Mouse (Mus musculus): ENCODE results near the gene Nck1. TPM values are rescaled to one million over a fixed set of nuclear protein-coding genes. Genes with fewer than 3 reads are reported as not detected.

The Nck1 gene
- total RNA-seq, 1 experiment from 2014 or later, result 78.9 TPM

- ATAC-seq (replicated peaks in 1 of 2; ENCODE audit: insufficient read depth in 1 of 2, low FRiP score in 2 of 2, low TSS enrichment in 1 of 2, low read depth in 1 of 2, poor library complexity in 2 of 2, severe bottlenecking in 2 of 2), result peak; percentile 59 to 77
These were observed 87.8 kb downstream of the Nck1 start for GRCm38 (mm10) chr9:100457971-100458681.

- ATAC-seq (replicated peaks in 1 of 2; ENCODE audit: insufficient read depth in 1 of 2, low FRiP score in 2 of 2, low TSS enrichment in 1 of 2, low read depth in 1 of 2, poor library complexity in 2 of 2, severe bottlenecking in 2 of 2), result no peak
These were observed 91.3 kb downstream of the Nck1 start for GRCm38 (mm10) chr9:100454664-100454993.

- peak; percentile 40 to 54; a peak in 1 of 4 replicates for ATAC-seq (replicated peaks in 1 of 2; ENCODE audit: insufficient read depth in 1 of 2, low FRiP score in 2 of 2, low TSS enrichment in 1 of 2, low read depth in 1 of 2, poor library complexity in 2 of 2, severe bottlenecking in 2 of 2)
These were observed 91.8 kb downstream of the Nck1 start for GRCm38 (mm10) chr9:100453944-100454663.

- peak; percentile 17 to 25; a peak in 1 of 4 replicates for ATAC-seq (replicated peaks in 1 of 2; ENCODE audit: insufficient read depth in 1 of 2, low FRiP score in 2 of 2, low TSS enrichment in 1 of 2, low read depth in 1 of 2, poor library complexity in 2 of 2, severe bottlenecking in 2 of 2)
These were observed 93.5 kb downstream of the Nck1 start for GRCm38 (mm10) chr9:100452432-100452831.

- ATAC-seq (replicated peaks in 1 of 2; ENCODE audit: insufficient read depth in 1 of 2, low FRiP score in 2 of 2, low TSS enrichment in 1 of 2, low read depth in 1 of 2, poor library complexity in 2 of 2, severe bottlenecking in 2 of 2), result peak; percentile 84 to 90
These were observed 99.8 kb downstream of the Nck1 start for GRCm38 (mm10) chr9:100446059-100446686.

Other genes starting within 250 kb of the Nck1 start
- 0.88 and 1.2 TPM in 2 replicates for gene Il20rb, start 59.3 kb downstream of the Nck1 start, total RNA-seq (2017)
- gene Slc35g2, start 25.0 kb upstream of the Nck1 start, total RNA-seq (2017), result not detected in 2 replicates
- 105 and 115 TPM in 2 replicates for gene Stag1, start 51.7 kb upstream of the Nck1 start, total RNA-seq (2017)